Mouse (Mus musculus) thymus, adult 2 months (tissue): ENCODE data around the gene Plcl1.

ENCODE experiments used
- CTCF ChIP-seq: fragments of 200-500 bp; IDR thresholded peaks from 2 replicates; pipeline ENCODE4 v1.5.1; 2012; ENCODE audit warnings: mild to moderate bottlenecking, control low read depth, low read length, moderate library complexity, borderline replicate concordance; ENCODE audit not compliant: control insufficient read depth, poor library complexity, insufficient read depth; ENCODE audit errors: extremely low read depth
- POLR2A ChIP-seq: fragments of 200-500 bp; IDR thresholded peaks from 2 replicates; pipeline ENCODE4 v1.6.1; 2012; ENCODE audit warnings: mild to moderate bottlenecking, low read length, control low read depth, moderate library complexity; ENCODE audit not compliant: control insufficient read depth, poor library complexity, insufficient read depth; ENCODE audit errors: extremely low read depth

DNA sequence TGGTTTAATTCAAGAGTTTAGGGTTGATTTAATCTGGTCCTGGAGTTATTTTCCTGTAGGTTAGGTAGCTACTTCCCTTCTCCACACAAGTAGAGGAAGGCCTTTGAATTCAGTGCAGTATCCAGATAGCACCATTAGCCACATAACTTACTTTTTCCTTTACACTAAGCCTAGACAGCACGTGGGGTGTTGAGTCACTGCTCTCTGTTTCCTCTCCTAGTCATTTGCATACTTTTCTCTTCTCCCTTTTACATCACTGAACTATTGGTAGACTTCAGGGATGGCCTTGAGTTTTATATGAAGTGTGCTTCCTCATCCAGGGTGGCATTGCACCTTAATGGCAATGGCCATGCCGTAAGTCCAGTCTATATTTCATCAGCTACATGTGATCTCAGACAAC lies 82.5 kb downstream of the Plcl1 start:
- no peak for TF ChIP-seq CTCF
- TF ChIP-seq POLR2A = no peak
